Mouse (Mus musculus) liver, postnatal 0 days (tissue): ENCODE results near the gene Kalrn. TPM values are rescaled to one million over a fixed set of nuclear protein-coding genes. Genes with fewer than 3 reads are reported as not detected.

Source experiments
- ATAC-seq: fragments of 200-750 bp; cut with Nextera tagmentation; 2 replicates; pipeline ENCODE4 v1.8.0; 2017; ENCODE audit warnings: mild to moderate bottlenecking, moderate library complexity
- DNase-seq: peaks from one replicate; pipeline ENCODE4 v3.0.0-alpha.2; 2016
- H3K27ac ChIP-seq: fragments of 300-500 bp; sonication (generic); 2 replicates; pipeline ENCODE4 v1.5.1; 2014; ENCODE audit warnings: antibody characterized with exemption, moderate library complexity, mild to moderate bottlenecking, low read depth
- H3K27me3 ChIP-seq: fragments of 300-500 bp; sonication (generic); 2 replicates; pipeline ENCODE4 v1.6.1; 2014; ENCODE audit warnings: low read length, control low read depth, mixed read lengths; ENCODE audit not compliant: insufficient read depth
- H3K36me3 ChIP-seq: fragments of 300-500 bp; sonication (generic); replicated peaks from 2 replicates; pipeline ENCODE4 v1.6.1; 2014; ENCODE audit warnings: mild to moderate bottlenecking, control low read depth, low read length, moderate library complexity, mixed read lengths; ENCODE audit not compliant: insufficient read depth
- H3K4me1 ChIP-seq: fragments of 300-500 bp; sonication (generic); 2 replicates; pipeline ENCODE4 v1.6.1; 2014; ENCODE audit warnings: antibody characterized with exemption, mild to moderate bottlenecking, control low read depth; ENCODE audit not compliant: insufficient read depth
- H3K4me2 ChIP-seq: fragments of 300-500 bp; sonication (generic); 2 replicates; pipeline ENCODE4 v1.6.1; 2014; ENCODE audit warnings: low read depth, mild to moderate bottlenecking, low read length, moderate library complexity, mixed read lengths
- H3K4me3 ChIP-seq: fragments of 300-500 bp; sonication (generic); 2 replicates; pipeline ENCODE4 v1.5.1; 2014; ENCODE audit warnings: low read depth, low read length
- H3K9ac ChIP-seq: fragments of 300-500 bp; sonication (generic); replicated peaks from 2 replicates; pipeline ENCODE4 v1.6.1; 2014; ENCODE audit warnings: mild to moderate bottlenecking, moderate library complexity
- H3K9me3 ChIP-seq: fragments of 300-500 bp; sonication (generic); 2 replicates; pipeline ENCODE4 v1.6.1; 2016; ENCODE audit warnings: mild to moderate bottlenecking, control low read depth, low read length, mixed read lengths
- CTCF ChIP-seq: sonication (generic); IDR thresholded peaks from 2 replicates; pipeline ENCODE4 v1.5.1; 2016; ENCODE audit warnings: antibody characterized with exemption, low read depth
- EP300 ChIP-seq: IDR thresholded peaks from 2 replicates; pipeline ENCODE4 v1.6.1; 2016; ENCODE audit warnings: antibody characterized with exemption, low read depth, mild to moderate bottlenecking
- WGBS: fragments of 180-500 bp; shearing (Covaris S2); extraction: QIAGEN DNeasy Blood & Tissue Kit; methylation state at CpG from one replicate; pipeline ENCODE4 v1.1.7; 2014; ENCODE audit not compliant: insufficient replicate concordance; 5-methylcytosine and 5-hydroxymethylcytosine counted together
- polyA plus RNA-seq: library from polyadenylated mRNA; unstranded; fragments of >200 nt; fragmentation: Nextera tagmentation; extraction: Ambion mirVana; gene quantifications from 2 replicates; pipeline ENCODE4 v1.2.1, GENCODE M21; 2015

Gene Kalrn
- polyA plus RNA-seq, 1 experiment from 2014 or later: 16.7 TPM

GRCm38 (mm10) chr16:34470343-34470742, 103.0 kb downstream of the Kalrn start:
- H3K27ac ChIP-seq: no peak overlapping the region
- H3K4me2 ChIP-seq: no peak overlapping the region
- WGBS: 81% methylated on average over 5 of the region's 5 CpGs
- ATAC-seq: no peak
- no peak overlapping the region for H3K9ac ChIP-seq
- H3K36me3 ChIP-seq: no peaks in the 10 kb centered on the region
- no peak for TF ChIP-seq EP300
- no peak for TF ChIP-seq CTCF
- H3K4me3 ChIP-seq: no peak overlapping the region
- no peak for DNase-seq
- no peaks in the 10 kb centered on the region for H3K4me1 ChIP-seq
- H3K9me3 ChIP-seq: no peaks in the 10 kb centered on the region
- no peaks in the 10 kb centered on the region for H3K27me3 ChIP-seq

GRCm38 (mm10) chr16:34469277-34469868, 104.0 kb downstream of the Kalrn start:
- Histone ChIP-seq H3K9ac (no peak overlapping the region), H3K27ac (no peak overlapping the region), H3K36me3 (no peaks in the 10 kb centered on the region), H3K4me1 (no peaks in the 10 kb centered on the region), H3K27me3 (no peaks in the 10 kb centered on the region), H3K4me3 (no peak overlapping the region), H3K9me3 (no peaks in the 10 kb centered on the region), H3K4me2 (no peak overlapping the region)
- TF ChIP-seq EP300: no peak
- no peak for TF ChIP-seq CTCF
- no peak for ATAC-seq
- no peak for DNase-seq
- WGBS: 25% methylated on average over 8 of the region's 8 CpGs

GRCm38 (mm10) chr16:34466649-34467048, 106.7 kb downstream of the Kalrn start:
- Histone ChIP-seq H3K4me3 (no peak overlapping the region), H3K4me2 (no peak overlapping the region), H3K9me3 (no peaks in the 10 kb centered on the region), H3K9ac (no peak overlapping the region), H3K27ac (no peak overlapping the region), H3K4me1 (no peaks in the 10 kb centered on the region), H3K27me3 (no peaks in the 10 kb centered on the region), H3K36me3 (no peaks in the 10 kb centered on the region)
- WGBS: 50% methylated on average over 4 of the region's 4 CpGs
- no peak for DNase-seq
- no peak for ATAC-seq
- TF ChIP-seq CTCF (no peak), EP300 (no peak)

- Histone ChIP-seq H3K27ac (no peak overlapping the region), H3K4me1 (no peaks in the 10 kb centered on the region), H3K9me3 (no peaks in the 10 kb centered on the region), H3K27me3 (no peaks in the 10 kb centered on the region), H3K9ac (no peak overlapping the region), H3K36me3 (no peaks in the 10 kb centered on the region), H3K4me3 (no peak overlapping the region), H3K4me2 (no peak overlapping the region)
- no peak for DNase-seq
- ATAC-seq: no peak
- TF ChIP-seq CTCF (no peak), EP300 (no peak)
- WGBS: 73% methylated on average over 7 of the region's 7 CpGs
Observed at GRCm38 (mm10) chr16:34456314-34456713, 117.0 kb downstream of the Kalrn start.

GRCm38 (mm10) chr16:34445666-34446065, 127.7 kb downstream of the Kalrn start:
- Histone ChIP-seq H3K27ac (no peak overlapping the region), H3K36me3 (no peaks in the 10 kb centered on the region), H3K9ac (no peak overlapping the region), H3K27me3 (no peaks in the 10 kb centered on the region), H3K4me1 (no peaks in the 10 kb centered on the region; the same call in 1 of the 2 replicates), H3K9me3 (no peaks in the 10 kb centered on the region), H3K4me3 (no peak overlapping the region), H3K4me2 (no peak overlapping the region)
- no peak for DNase-seq
- 59% methylated on average over 7 of the region's 7 CpGs for WGBS
- no peak for ATAC-seq
- no peak for TF ChIP-seq EP300
- no peak for TF ChIP-seq CTCF

GRCm38 (mm10) chr16:34441704-34442103, 131.6 kb downstream of the Kalrn start:
- Histone ChIP-seq H3K36me3 (no peaks in the 10 kb centered on the region), H3K4me2 (no peak overlapping the region), H3K4me3 (no peak overlapping the region), H3K9ac (no peak overlapping the region), H3K9me3 (no peaks in the 10 kb centered on the region), H3K27me3 (no peaks in the 10 kb centered on the region), H3K4me1 (no peaks in the 10 kb centered on the region; the same call in 1 of the 2 replicates), H3K27ac (no peak overlapping the region)
- TF ChIP-seq EP300: no peak
- WGBS: 39% methylated on average over 2 of the region's 2 CpGs
- no peak for ATAC-seq
- DNase-seq: no peak
